Mouse (Mus musculus): ENCODE measurements at regions not wholly inside any gene's neighbourhood (a gene's known extent, or its start where the extent isn't known, plus 50 kb on each side); places are given as distances from the start of the nearest gene placed in this dataset.

- H3K36me3 ChIP-seq (ENCODE audit: control insufficient read depth, insufficient read depth) = no peaks in the 10 kb centered on the region
- no peaks in the 10 kb centered on the region for H3K79me2 ChIP-seq (ENCODE audit: control insufficient read depth, insufficient read depth)
- no peak overlapping the region for H3K4me2 ChIP-seq (ENCODE audit: low read depth)
- no peak overlapping the region for H3ac ChIP-seq (ENCODE audit: control insufficient read depth, insufficient read length)
- no peak overlapping the region for H3K4me3 ChIP-seq
- TF ChIP-seq TCF12 (IDR thresholded peaks at IDR 0.05; ENCODE audit: insufficient read depth, poor library complexity, severe bottlenecking) = no peak
- TF ChIP-seq E2F4 (IDR thresholded peaks at IDR 0.05; ENCODE audit: insufficient read depth) = no peak
- no peak for TF ChIP-seq POLR2A (IDR thresholded peaks at IDR 0.05; ENCODE audit: insufficient read length, low read depth)
- TF ChIP-seq MAX (IDR thresholded peaks at IDR 0.05; ENCODE audit: low read depth) = no peak
- no peak for TF ChIP-seq USF1 (IDR thresholded peaks at IDR 0.05; ENCODE audit: low read depth)
- no peak for TF ChIP-seq TCF3 (IDR thresholded peaks at IDR 0.05; ENCODE audit: insufficient read length, low read depth)
- TF ChIP-seq MYOG (IDR thresholded peaks at IDR 0.05; ENCODE audit: control insufficient read depth in 1 of 3, insufficient read depth in 1 of 3, insufficient read length in 2 of 3, low read depth in 2 of 3) = no peak
- no peak for TF ChIP-seq POLR2AphosphoS2 (IDR thresholded peaks at IDR 0.05; ENCODE audit: insufficient read length, low read depth)
- no peak for TF ChIP-seq MYOD1 (IDR thresholded peaks at IDR 0.05; ENCODE audit: control insufficient read depth in 1 of 3, insufficient read length in 2 of 3, low read depth in 2 of 3)
- TF ChIP-seq CEBPB (IDR thresholded peaks at IDR 0.05; ENCODE audit: insufficient read depth, poor library complexity, severe bottlenecking) = no peak
- no peak for TF ChIP-seq SRF (IDR thresholded peaks at IDR 0.05; ENCODE audit: control insufficient read depth, insufficient read length, low read depth)
- no peak for TF ChIP-seq REST (IDR thresholded peaks at IDR 0.05; ENCODE audit: insufficient read depth, insufficient read length)
- no peaks in the 10 kb centered on the region for H3K27me3 ChIP-seq (ENCODE audit: control insufficient read depth, insufficient read depth, insufficient read length)
These were observed 79.6 kb downstream of the Atp1a1 start for GRCm38 (mm10) chr3:101524905-101525304.

- H3K79me2 ChIP-seq (ENCODE audit: control insufficient read depth, insufficient read depth) = no peaks in the 10 kb centered on the region
- H3K4me2 ChIP-seq (ENCODE audit: low read depth) = no peak overlapping the region
- H3K36me3 ChIP-seq (ENCODE audit: control insufficient read depth, insufficient read depth) = no peaks in the 10 kb centered on the region
- TF ChIP-seq TCF12 (IDR thresholded peaks at IDR 0.05; ENCODE audit: insufficient read depth, poor library complexity, severe bottlenecking) (no peak), POLR2A (IDR thresholded peaks at IDR 0.05; ENCODE audit: insufficient read length, low read depth) (no peak), POLR2AphosphoS2 (IDR thresholded peaks at IDR 0.05; ENCODE audit: insufficient read length, low read depth) (no peak), MYOG (IDR thresholded peaks at IDR 0.05; ENCODE audit: control insufficient read depth in 1 of 3, insufficient read depth in 1 of 3, insufficient read length in 2 of 3, low read depth in 2 of 3) (no peak), REST (IDR thresholded peaks at IDR 0.05; ENCODE audit: insufficient read depth, insufficient read length) (no peak), TCF3 (IDR thresholded peaks at IDR 0.05; ENCODE audit: insufficient read length, low read depth) (no peak), USF1 (IDR thresholded peaks at IDR 0.05; ENCODE audit: low read depth) (no peak), SRF (IDR thresholded peaks at IDR 0.05; ENCODE audit: control insufficient read depth, insufficient read length, low read depth) (no peak), MAX (IDR thresholded peaks at IDR 0.05; ENCODE audit: low read depth) (no peak), CEBPB (IDR thresholded peaks at IDR 0.05; ENCODE audit: insufficient read depth, poor library complexity, severe bottlenecking) (no peak), E2F4 (IDR thresholded peaks at IDR 0.05; ENCODE audit: insufficient read depth) (no peak), MYOD1 (IDR thresholded peaks at IDR 0.05; ENCODE audit: control insufficient read depth in 1 of 3, insufficient read length in 2 of 3, low read depth in 2 of 3) (no peak)
- no peak overlapping the region for H3K4me3 ChIP-seq
- no peak overlapping the region for H3ac ChIP-seq (ENCODE audit: control insufficient read depth, insufficient read length)
- no peaks in the 10 kb centered on the region for H3K27me3 ChIP-seq (ENCODE audit: control insufficient read depth, insufficient read depth, insufficient read length)
These were observed 80.0 kb downstream of the Atp1a1 start for GRCm38 (mm10) chr3:101524444-101524843.

GRCm38 (mm10) chr3:101523239-101523638 lies 81.2 kb downstream of the Atp1a1 start:
- H3K4me2 ChIP-seq (ENCODE audit: low read depth) = no peak overlapping the region
- no peak overlapping the region for H3K4me3 ChIP-seq
- TF ChIP-seq TCF3 (IDR thresholded peaks at IDR 0.05; ENCODE audit: insufficient read length, low read depth) = no peak
- no peaks in the 10 kb centered on the region for H3K27me3 ChIP-seq (ENCODE audit: control insufficient read depth, insufficient read depth, insufficient read length)
- no peaks in the 10 kb centered on the region for H3K36me3 ChIP-seq (ENCODE audit: control insufficient read depth, insufficient read depth)
- H3K79me2 ChIP-seq (ENCODE audit: control insufficient read depth, insufficient read depth) = no peaks in the 10 kb centered on the region
- no peak overlapping the region for H3ac ChIP-seq (ENCODE audit: control insufficient read depth, insufficient read length)

- TF ChIP-seq POLR2A (IDR thresholded peaks at IDR 0.05; ENCODE audit: insufficient read length, low read depth) = no peak
These were observed 82.1 kb downstream of the Atp1a1 start for GRCm38 (mm10) chr3:101522246-101522920.

GRCm38 (mm10) chr3:101521155-101521554 lies 83.3 kb downstream of the Atp1a1 start:
- Histone ChIP-seq H3K4me2 (ENCODE audit: low read depth) (no peak overlapping the region), H3K36me3 (ENCODE audit: control insufficient read depth, insufficient read depth) (no peaks in the 10 kb centered on the region), H3K4me3 (no peak overlapping the region), H3K27me3 (ENCODE audit: control insufficient read depth, insufficient read depth, insufficient read length) (no peaks in the 10 kb centered on the region), H3K79me2 (ENCODE audit: control insufficient read depth, insufficient read depth) (no peaks in the 10 kb centered on the region), H3ac (ENCODE audit: control insufficient read depth, insufficient read length) (no peak overlapping the region)
- no peak for TF ChIP-seq CEBPB (IDR thresholded peaks at IDR 0.05; ENCODE audit: insufficient read depth, poor library complexity, severe bottlenecking)
- no peak for TF ChIP-seq REST (IDR thresholded peaks at IDR 0.05; ENCODE audit: insufficient read depth, insufficient read length)
- no peak for TF ChIP-seq TCF3 (IDR thresholded peaks at IDR 0.05; ENCODE audit: insufficient read length, low read depth)
- TF ChIP-seq SRF (IDR thresholded peaks at IDR 0.05; ENCODE audit: control insufficient read depth, insufficient read length, low read depth) = no peak
- TF ChIP-seq MYOD1 (IDR thresholded peaks at IDR 0.05; ENCODE audit: control insufficient read depth in 1 of 3, insufficient read length in 2 of 3, low read depth in 2 of 3) = no peak
- no peak for TF ChIP-seq POLR2AphosphoS2 (IDR thresholded peaks at IDR 0.05; ENCODE audit: insufficient read length, low read depth)
- no peak for TF ChIP-seq TCF12 (IDR thresholded peaks at IDR 0.05; ENCODE audit: insufficient read depth, poor library complexity, severe bottlenecking)
- no peak for TF ChIP-seq MYOG (IDR thresholded peaks at IDR 0.05; ENCODE audit: control insufficient read depth in 1 of 3, insufficient read depth in 1 of 3, insufficient read length in 2 of 3, low read depth in 2 of 3)

More at GRCm38 (mm10) chr3:101522246-101522920, 82.1 kb downstream of the Atp1a1 start:
- Histone ChIP-seq H3K4me2 (ENCODE audit: low read depth) (no peak overlapping the region), H3ac (ENCODE audit: control insufficient read depth, insufficient read length) (no peak overlapping the region), H3K4me3 (no peak overlapping the region), H3K36me3 (ENCODE audit: control insufficient read depth, insufficient read depth) (no peaks in the 10 kb centered on the region), H3K27me3 (ENCODE audit: control insufficient read depth, insufficient read depth, insufficient read length) (no peaks in the 10 kb centered on the region), H3K79me2 (ENCODE audit: control insufficient read depth, insufficient read depth) (no peaks in the 10 kb centered on the region)

All from myocyte (in vitro differentiated cells).